Mouse (Mus musculus) stomach, embryonic 14.5 days (tissue): ENCODE measurements around the gene Krtap1-3. TPM values are rescaled to one million over a fixed set of nuclear protein-coding genes. Genes with fewer than 3 reads are reported as not detected.

Experiments
- ATAC-seq: fragments of 200-750 bp; cut with Nextera tagmentation; 2 replicates; pipeline ENCODE4 v1.8.0; 2017; ENCODE audit warnings: low read depth, moderate TSS enrichment; ENCODE audit not compliant: insufficient number of reproducible peaks, insufficient read depth, low FRiP score
- H3K27ac ChIP-seq: fragments of 300-500 bp; sonication (generic); 2 replicates; pipeline ENCODE4 v1.5.1; 2014; ENCODE audit warnings: mild to moderate bottlenecking, low read length, moderate library complexity, mixed read lengths
- H3K27me3 ChIP-seq: fragments of 300-500 bp; sonication (generic); 2 replicates; pipeline ENCODE4 v1.6.1; 2014; ENCODE audit warnings: low read length, control low read depth, mixed read lengths; ENCODE audit not compliant: control insufficient read depth, insufficient read depth
- H3K36me3 ChIP-seq: fragments of 300-500 bp; sonication (generic); 2 replicates; pipeline ENCODE4 v1.6.1; 2014; ENCODE audit warnings: mild to moderate bottlenecking, control low read depth, low read length, moderate library complexity, mixed read lengths; ENCODE audit not compliant: control insufficient read depth, insufficient read depth
- H3K4me1 ChIP-seq: fragments of 300-500 bp; sonication (generic); 2 replicates; pipeline ENCODE4 v1.6.1; 2014; ENCODE audit warnings: low read length, control low read depth, mixed read lengths; ENCODE audit not compliant: control insufficient read depth, insufficient read depth
- H3K4me2 ChIP-seq: fragments of 300-500 bp; sonication (generic); replicated peaks from 2 replicates; pipeline ENCODE4 v1.6.1; 2014; ENCODE audit warnings: low read depth, low read length, control low read depth
- H3K4me3 ChIP-seq: fragments of 300-500 bp; sonication (generic); 2 replicates; pipeline ENCODE4 v1.5.1; 2014; ENCODE audit warnings: low read depth, low read length, control low read depth
- H3K9ac ChIP-seq: fragments of 300-500 bp; sonication (generic); replicated peaks from 2 replicates; pipeline ENCODE4 v1.6.1; 2014; ENCODE audit warnings: low read depth, mild to moderate bottlenecking, control low read depth, low read length, moderate library complexity, mixed read lengths
- H3K9me3 ChIP-seq: fragments of 300-500 bp; sonication (generic); 2 replicates; pipeline ENCODE4 v1.6.1; 2016; ENCODE audit warnings: low read depth, low read length, control low read depth; ENCODE audit not compliant: control insufficient read depth
- WGBS: fragments of 180-500 bp; shearing (Covaris S2); extraction: QIAGEN DNeasy Blood & Tissue Kit; methylation state at CpG from one replicate; pipeline ENCODE4 v1.1.7; 2014; 5-methylcytosine and 5-hydroxymethylcytosine counted together
- polyA plus RNA-seq: library from polyadenylated mRNA; unstranded; fragments of >200 nt; fragmentation: Nextera tagmentation; extraction: Ambion mirVana; gene quantifications from 2 replicates; pipeline ENCODE4 v1.2.1, GENCODE M21; 2014

The Krtap1-3 gene
- polyA plus RNA-seq: not detected in 2 replicates

- H3K27ac ChIP-seq: no peak within 1 kb of the TSS
- H3K36me3 ChIP-seq: no peaks in the 10 kb centered on the region
- no peak within 1 kb of the TSS for H3K9ac ChIP-seq
- H3K9me3 ChIP-seq: no peaks in the 10 kb centered on the region
- H3K4me1 ChIP-seq: no peaks in the 10 kb centered on the region
- no peaks in the 10 kb centered on the region for H3K27me3 ChIP-seq
- H3K4me2 ChIP-seq: no peak within 1 kb of the TSS
- H3K4me3 ChIP-seq: no peak within 1 kb of the TSS
- WGBS: 89% methylated on average over 6 of the region's 6 CpGs
- no peak for ATAC-seq
Measured at GRCm38 (mm10) chr11:99590981-99591380, at the start of gene Krtap1-3. Gene Krtap1-3 (minus strand): TSS chr11:99591339.

GRCm38 (mm10) chr11:99640926-99641325, 49.8 kb upstream of the Krtap1-3 start:
- Histone ChIP-seq H3K9ac (no peak overlapping the region), H3K27me3 (no peaks in the 10 kb centered on the region), H3K9me3 (no peaks in the 10 kb centered on the region), H3K27ac (no peak overlapping the region), H3K4me1 (no peaks in the 10 kb centered on the region), H3K4me3 (no peak overlapping the region), H3K36me3 (no peaks in the 10 kb centered on the region), H3K4me2 (no peak overlapping the region)
- no peak for ATAC-seq
- 31% methylated on average over 1 of the region's 1 CpGs for WGBS

GRCm38 (mm10) chr11:99637086-99637485, 45.9 kb upstream of the Krtap1-3 start:
- no peak for ATAC-seq
- no peak overlapping the region for H3K9ac ChIP-seq
- H3K4me3 ChIP-seq: no peak overlapping the region
- no peak overlapping the region for H3K27ac ChIP-seq
- H3K36me3 ChIP-seq: no peaks in the 10 kb centered on the region
- H3K4me1 ChIP-seq: no peaks in the 10 kb centered on the region
- H3K9me3 ChIP-seq: no peaks in the 10 kb centered on the region
- no peaks in the 10 kb centered on the region for H3K27me3 ChIP-seq
- 67% methylated on average over 1 of the region's 1 CpGs for WGBS
- H3K4me2 ChIP-seq: no peak overlapping the region

GRCm38 (mm10) chr11:99634653-99635134, 43.6 kb upstream of the Krtap1-3 start, which contains the start of gene Krtap4-2:
Gene Krtap4-2 (minus strand): TSS chr11:99635084.
- H3K4me2 ChIP-seq: no peak within 1 kb of the TSS
- H3K36me3 ChIP-seq: no peaks in the 10 kb centered on the region
- H3K27me3 ChIP-seq: no peaks in the 10 kb centered on the region
- H3K9me3 ChIP-seq: no peaks in the 10 kb centered on the region
- H3K27ac ChIP-seq: no peak within 1 kb of the TSS
- WGBS: 30% methylated on average over 8 of the region's 8 CpGs
- no peak for ATAC-seq
- no peak within 1 kb of the TSS for H3K9ac ChIP-seq
- no peaks in the 10 kb centered on the region for H3K4me1 ChIP-seq
- H3K4me3 ChIP-seq: no peak within 1 kb of the TSS

GRCm38 (mm10) chr11:99633293-99633692, 42.2 kb upstream of the Krtap1-3 start:
- no peaks in the 10 kb centered on the region for H3K9me3 ChIP-seq
- no peak overlapping the region for H3K4me3 ChIP-seq
- H3K27ac ChIP-seq: no peak overlapping the region
- H3K4me2 ChIP-seq: no peak overlapping the region
- H3K36me3 ChIP-seq: no peaks in the 10 kb centered on the region
- H3K4me1 ChIP-seq: no peaks in the 10 kb centered on the region
- no peak for ATAC-seq
- 72% methylated on average over 2 of the region's 2 CpGs for whole genome bisulfite sequencing
- H3K27me3 ChIP-seq: no peaks in the 10 kb centered on the region
- no peak overlapping the region for H3K9ac ChIP-seq

GRCm38 (mm10) chr11:99630890-99631289, 39.8 kb upstream of the Krtap1-3 start:
- Histone ChIP-seq H3K36me3 (no peaks in the 10 kb centered on the region), H3K27ac (no peak overlapping the region), H3K27me3 (no peaks in the 10 kb centered on the region), H3K9me3 (no peaks in the 10 kb centered on the region), H3K4me3 (no peak overlapping the region), H3K4me2 (no peak overlapping the region), H3K9ac (no peak overlapping the region), H3K4me1 (no peaks in the 10 kb centered on the region)
- WGBS: 62% methylated on average over 3 of the region's 3 CpGs
- ATAC-seq: no peak

- no peaks in the 10 kb centered on the region for H3K27me3 ChIP-seq
- 83% methylated on average over 4 of the region's 4 CpGs for WGBS
- H3K4me3 ChIP-seq: no peak within 1 kb of the TSS
- no peak for ATAC-seq
- no peak within 1 kb of the TSS for H3K9ac ChIP-seq
- no peaks in the 10 kb centered on the region for H3K9me3 ChIP-seq
- no peak within 1 kb of the TSS for H3K4me2 ChIP-seq
- H3K27ac ChIP-seq: no peak within 1 kb of the TSS
- H3K4me1 ChIP-seq: no peaks in the 10 kb centered on the region
- no peaks in the 10 kb centered on the region for H3K36me3 ChIP-seq
Measured at GRCm38 (mm10) chr11:99628138-99628537, 37.0 kb upstream of the Krtap1-3 start, which contains the start of gene Krtap4-1. Gene Krtap4-1 (minus strand): TSS chr11:99628238.

- no peaks in the 10 kb centered on the region for H3K36me3 ChIP-seq
- no peaks in the 10 kb centered on the region for H3K4me1 ChIP-seq
- no peaks in the 10 kb centered on the region for H3K9me3 ChIP-seq
- H3K4me2 ChIP-seq: no peak within 1 kb of the TSS
- ATAC-seq: no peak
- no peaks in the 10 kb centered on the region for H3K27me3 ChIP-seq
- H3K9ac ChIP-seq: no peak within 1 kb of the TSS
- H3K4me3 ChIP-seq: no peak within 1 kb of the TSS
- H3K27ac ChIP-seq: no peak within 1 kb of the TSS
- WGBS: 72% methylated on average over 2 of the region's 2 CpGs
Measured at GRCm38 (mm10) chr11:99620335-99620734, 29.2 kb upstream of the Krtap1-3 start, which contains the start of gene Gm11562. Gene Gm11562 (minus strand): TSS chr11:99620435.

- Histone ChIP-seq H3K9me3 (no peaks in the 10 kb centered on the region), H3K27me3 (no peaks in the 10 kb centered on the region), H3K4me1 (no peaks in the 10 kb centered on the region), H3K4me2 (no peak within 1 kb of the TSS), H3K36me3 (no peaks in the 10 kb centered on the region), H3K4me3 (no peak within 1 kb of the TSS), H3K9ac (no peak within 1 kb of the TSS), H3K27ac (no peak within 1 kb of the TSS)
- ATAC-seq: no peak
- 66% methylated on average over 3 of the region's 3 CpGs for WGBS
Measured at GRCm38 (mm10) chr11:99614796-99615363, 23.7 kb upstream of the Krtap1-3 start, which contains the start of gene Krtap2-4. Gene Krtap2-4 (minus strand): TSS chr11:99614846.
